Mouse (Mus musculus) thymus, adult 2 months (tissue): ENCODE results near the gene Peli2.

ENCODE experiments used
- CTCF ChIP-seq: fragments of 200-500 bp; IDR thresholded peaks from 2 replicates; pipeline ENCODE4 v1.5.1; 2012; ENCODE audit warnings: mild to moderate bottlenecking, control low read depth, low read length, moderate library complexity, borderline replicate concordance; ENCODE audit not compliant: control insufficient read depth, poor library complexity, insufficient read depth; ENCODE audit errors: extremely low read depth
- POLR2A ChIP-seq: fragments of 200-500 bp; IDR thresholded peaks from 2 replicates; pipeline ENCODE4 v1.6.1; 2012; ENCODE audit warnings: mild to moderate bottlenecking, low read length, control low read depth, moderate library complexity; ENCODE audit not compliant: control insufficient read depth, poor library complexity, insufficient read depth; ENCODE audit errors: extremely low read depth

DNA sequence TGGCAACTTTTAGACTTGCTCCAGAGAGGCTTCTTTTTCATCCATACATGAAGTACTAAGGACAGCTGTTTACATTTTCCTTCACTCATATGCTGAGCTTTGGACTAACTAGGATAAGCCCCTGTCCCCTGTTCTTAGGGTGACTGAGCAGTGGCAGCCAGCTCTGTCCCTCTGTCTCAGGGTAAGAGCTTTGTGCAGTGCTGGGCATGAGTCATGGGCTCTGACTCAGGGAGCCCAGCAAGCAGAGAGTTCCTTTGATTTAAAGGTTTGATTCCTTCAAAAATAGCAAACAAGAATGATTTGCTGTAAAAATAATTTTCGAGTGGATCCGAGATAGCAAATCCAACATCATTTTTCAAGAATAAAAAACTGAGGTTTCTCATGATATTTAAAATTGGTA is 128.8 kb downstream of the Peli2 start:
- no peak for TF ChIP-seq POLR2A
- TF ChIP-seq CTCF, result no peak
